Mouse (Mus musculus) neutrophil, adult 65 days (primary cell): ENCODE measurements around the gene Fam131b. TPM values are rescaled to one million over a fixed set of nuclear protein-coding genes. Genes with fewer than 3 reads are reported as not detected.

Experiments used
- total RNA-seq: library from RNA; stranded (reverse); gene quantifications from 2 replicates; pipeline ENCODE4 v1.2.4, GENCODE M21; 2023

Gene Fam131b
- not detected in 2 replicates for total RNA-seq

GRCm38 (mm10) chr6:42324482-42325267 lies at the start of gene Fam131b:
TSS of gene Fam131b (minus strand) at chr6:42324643.

GRCm38 (mm10) chr6:42372816-42373547 lies 48.5 kb upstream of the Fam131b start, which contains the start of gene Epha1:
TSS of gene Epha1 (minus strand) at chr6:42373268.

GRCm38 (mm10) chr6:42349426-42350020 lies 25.1 kb upstream of the Fam131b start, which contains the start of gene Zyx:
TSS of gene Zyx (plus strand) at chr6:42349630.

GRCm38 (mm10) chr6:42286448-42286847 lies 38.0 kb downstream of the Fam131b start, which contains the start of gene Clcn1:
TSS of gene Clcn1 (plus strand) at chr6:42286685.

Other genes with a start within 250 kb of the Fam131b start
- gene Tas2r139, start 183.7 kb downstream of the Fam131b start, total RNA-seq: not detected in 2 replicates
- gene Tas2r144, start 109.3 kb downstream of the Fam131b start, total RNA-seq: not detected in 2 replicates
- gene Gstk1, start 78.7 kb downstream of the Fam131b start, total RNA-seq: 4.0 and 4.5 TPM in 2 replicates
- not detected in 2 replicates for gene Tmem139, start 62.7 kb downstream of the Fam131b start, total RNA-seq
- gene Casp2, start 59.7 kb downstream of the Fam131b start, total RNA-seq: 65.5 and 97.9 TPM in 2 replicates
- 0.11 and 0.32 TPM in 2 replicates for gene Clcn1, start 38.0 kb downstream of the Fam131b start, total RNA-seq
- 756 and 770 TPM in 2 replicates for gene Zyx, start 25.0 kb upstream of the Fam131b start, total RNA-seq
- 0.44 and 0.45 TPM in 2 replicates for gene Epha1, start 48.6 kb upstream of the Fam131b start, total RNA-seq
- 4.8 and 7.0 TPM in 2 replicates for gene Tas2r143, start 75.6 kb upstream of the Fam131b start, total RNA-seq
- gene Tas2r135, start 80.8 kb upstream of the Fam131b start, total RNA-seq: 4.3 and 9.0 TPM in 2 replicates
- 1.6 and 1.7 TPM in 2 replicates for gene Tas2r126, start 109.9 kb upstream of the Fam131b start, total RNA-seq
- gene Olfr458, start 140.6 kb upstream of the Fam131b start, total RNA-seq: not detected in 2 replicates
- not detected in 2 replicates for gene Olfr457, start 151.7 kb upstream of the Fam131b start, total RNA-seq
- gene Olfr456, start 162.6 kb upstream of the Fam131b start, total RNA-seq: not detected in 2 replicates
- gene Olfr455, start 222.9 kb upstream of the Fam131b start, total RNA-seq: not detected in 2 replicates